Mouse (Mus musculus) megakaryocyte-erythroid progenitor cell, adult 5 weeks (primary cell): ENCODE data around the gene Tmem254a. TPM values are rescaled to one million over a fixed set of nuclear protein-coding genes. Genes with fewer than 3 reads are reported as not detected.

ENCODE experiments used
- polyA plus RNA-seq: library from polyadenylated mRNA; stranded (reverse); fragments of >175 nt; gene quantifications from 2 replicates; pipeline ENCODE4 v1.2.3, GENCODE M21; 2012

Tmem254a gene
- 1.9 and 5.7 TPM in 2 replicates for polyA plus RNA-seq

DNA sequence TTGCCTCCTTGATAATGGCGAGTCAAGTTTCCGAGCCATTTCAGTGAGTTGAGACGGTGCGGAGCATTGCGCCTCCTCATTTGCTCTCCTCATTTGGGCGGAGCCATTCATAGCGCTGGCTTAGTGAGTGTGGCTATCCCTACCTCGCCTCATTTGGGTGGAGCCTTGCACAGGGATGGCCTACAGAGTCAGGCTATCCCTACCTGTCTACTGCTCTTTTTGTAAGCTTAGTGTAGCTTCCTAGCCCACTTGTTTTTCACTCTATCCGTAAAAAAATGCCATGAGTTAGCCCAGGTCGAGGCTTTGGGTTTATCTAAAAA, at the start of gene Tmem254a:
Gene Tmem254a, minus strand, starts transcription at position 111 of the 320 bp plus-strand sequence.

DNA sequence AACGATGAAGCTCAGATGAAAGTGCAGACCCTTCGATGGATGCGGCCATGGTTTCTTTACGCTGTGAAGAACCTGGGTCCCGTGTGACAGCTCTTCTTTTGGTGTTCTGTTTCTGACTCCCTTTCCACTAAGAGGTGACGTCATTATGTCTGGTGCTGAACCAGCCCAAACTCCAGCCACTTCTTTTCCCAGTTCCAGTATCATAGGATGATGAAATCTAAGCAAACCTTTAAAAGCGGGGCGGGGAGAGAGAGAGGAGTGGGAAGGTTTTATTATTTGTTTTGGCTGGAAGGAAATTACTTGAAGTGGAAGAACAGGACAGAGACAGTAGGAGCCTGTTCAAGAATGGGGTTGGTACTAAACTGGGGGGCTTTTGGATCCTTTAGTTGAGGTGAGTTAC, 10.5 kb upstream of the Tmem254a start, which contains the start of gene Cphx1:
Gene Cphx1, plus strand, starts transcription at position 301 of the 400 bp plus-strand sequence.

DNA sequence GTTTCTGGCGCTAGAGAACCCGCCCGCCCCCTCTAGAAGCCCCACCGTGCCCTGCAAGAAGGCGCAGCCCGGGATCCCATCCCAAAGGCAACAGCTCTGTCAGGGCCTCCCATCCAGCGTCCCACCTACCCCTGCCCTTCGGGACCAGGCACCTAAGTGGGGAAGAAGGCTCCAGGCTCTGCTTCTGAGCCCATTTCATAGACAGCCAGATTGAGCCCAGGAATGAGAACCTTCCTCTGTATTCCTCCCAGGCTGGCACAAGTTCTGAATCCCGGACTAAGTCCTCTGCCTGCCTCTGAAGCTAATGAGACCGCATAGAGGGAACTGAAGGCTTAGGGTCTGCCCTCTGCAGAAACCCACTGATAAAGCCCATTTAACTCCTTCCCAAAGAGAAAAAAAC, 24.5 kb downstream of the Tmem254a start, which contains the start of gene Plac9a:
Gene Plac9a, minus strand, starts transcription at position 101 of the 400 bp plus-strand sequence.

Other genes starting within 250 kb of the Tmem254a start
- gene Ppif, start 233.5 kb downstream of the Tmem254a start, polyA plus RNA-seq, result 61.5 and 74.5 TPM in 2 replicates
- 1.5 and 1.6 TPM in 2 replicates for gene Zcchc24, start 158.6 kb downstream of the Tmem254a start, polyA plus RNA-seq
- 109 and 113 TPM in 2 replicates for gene Anxa11, start 85.5 kb downstream of the Tmem254a start, polyA plus RNA-seq
- not detected in 2 replicates for gene Plac9a, start 24.6 kb downstream of the Tmem254a start, polyA plus RNA-seq
- not detected in 2 replicates for gene Cphx1, start 10.6 kb upstream of the Tmem254a start, polyA plus RNA-seq
- gene Duxbl1, start 50.9 kb upstream of the Tmem254a start, polyA plus RNA-seq, result not detected in 2 replicates
- gene Gm9780, start 115.0 kb upstream of the Tmem254a start, polyA plus RNA-seq, result 0.55 TPM in 1 of 2 replicates, not detected in the other
- 20.9 TPM in 2 replicates for gene Tmem254c, start 139.7 kb upstream of the Tmem254a start, polyA plus RNA-seq
- gene Cphx2, start 153.8 kb upstream of the Tmem254a start, polyA plus RNA-seq, result not detected in 2 replicates
- gene Cphx3, start 154.6 kb upstream of the Tmem254a start, polyA plus RNA-seq, result not detected in 2 replicates
- gene Duxbl2, start 190.7 kb upstream of the Tmem254a start, polyA plus RNA-seq, result not detected in 2 replicates